Mouse (Mus musculus) liver, embryonic 14.5 days (tissue): ENCODE measurements around the gene Vasn.

ENCODE experiments used
- CTCF ChIP-seq: IDR thresholded peaks from 2 replicates; pipeline ENCODE4 v1.5.1; 2016; ENCODE audit warnings: antibody characterized with exemption, low read depth, control low read depth
- EP300 ChIP-seq: IDR thresholded peaks from 2 replicates; pipeline ENCODE4 v1.6.1; 2016; ENCODE audit warnings: antibody characterized with exemption, low read depth

DNA sequence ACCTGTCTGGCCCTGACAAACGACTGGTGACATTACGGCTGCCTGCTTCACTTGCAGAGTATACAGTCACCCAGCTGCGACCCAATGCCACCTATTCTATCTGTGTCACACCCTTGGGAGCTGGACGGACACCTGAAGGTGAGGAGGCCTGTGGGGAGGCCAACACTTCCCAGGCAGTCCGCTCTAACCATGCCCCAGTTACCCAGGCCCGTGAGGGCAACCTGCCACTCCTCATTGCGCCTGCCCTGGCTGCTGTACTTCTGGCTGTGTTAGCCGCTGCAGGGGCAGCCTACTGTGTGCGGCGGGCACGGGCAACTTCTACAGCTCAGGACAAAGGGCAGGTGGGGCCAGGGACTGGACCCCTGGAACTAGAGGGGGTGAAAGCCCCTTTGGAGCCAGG, 10.0 kb downstream of the Vasn start:
- TF ChIP-seq CTCF (no peak), EP300 (no peak)
